Mouse (Mus musculus): Measurements from ENCODE around the gene Cyp2c55. TPM values are rescaled to one million over a fixed set of nuclear protein-coding genes. Genes with fewer than 3 reads are reported as not detected.

Cyp2c55 gene
- polyA plus RNA-seq, 1 experiment from 2014 or later: not detected

Small RNA genes within 50 kb of the gene (microRNA-seq; reads per million reads assigned to microRNA genes)
- not detected for gene Gm23800

Other genes starting within 250 kb of the Cyp2c55 start
- gene Noc3l, start 187.8 kb upstream of the Cyp2c55 start, polyA plus RNA-seq (2015; fragmentation: Nextera tagmentation; extraction: Ambion mirVana): 6.0 and 7.1 TPM in 2 replicates
- gene Tbc1d12, start 170.4 kb upstream of the Cyp2c55 start, polyA plus RNA-seq (2015; fragmentation: Nextera tagmentation; extraction: Ambion mirVana): 4.4 and 5.0 TPM in 2 replicates
- 20.8 and 22.4 TPM in 2 replicates for gene Hells, start 76.1 kb upstream of the Cyp2c55 start, polyA plus RNA-seq (2015; fragmentation: Nextera tagmentation; extraction: Ambion mirVana)
- gene Cyp2c65, start 54.0 kb downstream of the Cyp2c55 start, polyA plus RNA-seq (2015; fragmentation: Nextera tagmentation; extraction: Ambion mirVana): not detected in 2 replicates
- gene Cyp2c66, start 106.9 kb downstream of the Cyp2c55 start, polyA plus RNA-seq (2015; fragmentation: Nextera tagmentation; extraction: Ambion mirVana): not detected in 2 replicates

All from forebrain, embryonic 15.5 days (tissue).